Mouse (Mus musculus) layer of hippocampus, adult 9-10 months (tissue): ENCODE measurements at regions not wholly inside any gene's neighbourhood (a gene's known extent, or its start where the extent isn't known, plus 50 kb on each side); places are given as distances from the start of the nearest gene placed in this dataset.

Experiments used
- DNase-seq: peaks from one replicate; pipeline ENCODE4 v3.0.0; 2022; ENCODE audit warnings: low spot score

- no peak for DNase-seq
Observed at GRCm38 (mm10) chr13:43852888-43853287, 68.3 kb downstream of the Cd83 start.

- DNase-seq = no peak
Observed at GRCm38 (mm10) chr13:43854973-43855372, 70.4 kb downstream of the Cd83 start.

DNA sequence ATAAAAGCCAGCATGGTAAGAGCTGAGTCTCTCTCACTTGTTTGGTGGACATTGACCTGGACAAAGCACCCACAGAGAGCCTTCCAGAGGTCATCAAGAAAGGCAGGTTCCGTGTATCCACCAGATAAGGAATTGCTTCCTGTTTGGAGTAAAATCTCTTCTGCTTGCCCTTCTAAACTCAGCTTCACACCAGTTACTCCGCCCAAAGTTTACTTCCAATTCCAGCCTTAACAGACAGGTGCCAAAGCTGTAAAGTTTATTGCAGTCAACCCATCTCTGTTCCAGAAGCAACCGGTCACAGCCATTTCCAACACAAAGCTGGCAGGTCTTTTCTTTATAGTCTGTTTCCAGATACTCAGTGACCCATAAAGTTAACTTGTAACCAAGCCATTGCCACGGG lies 76.4 kb downstream of the Cd83 start:
- no peak for DNase-seq

DNA sequence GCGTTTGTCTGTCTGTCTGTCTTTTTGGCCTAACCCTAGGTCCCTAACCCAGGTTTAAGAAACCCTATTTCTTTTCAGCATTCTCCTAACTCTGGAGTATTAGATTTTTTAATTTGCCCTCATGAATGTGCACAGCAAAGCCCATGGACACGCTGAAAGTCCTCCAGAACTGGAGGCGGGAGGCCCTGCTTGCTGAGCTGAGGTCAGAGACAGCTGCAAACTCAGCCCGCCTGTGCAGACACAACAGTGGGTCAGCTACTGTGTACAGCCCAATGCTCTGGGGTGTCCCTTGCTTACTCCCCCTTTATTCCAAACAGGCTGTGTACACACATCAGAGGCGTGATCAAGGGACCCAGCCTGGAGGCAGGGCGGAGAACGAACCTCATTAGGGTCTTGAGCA lies 76.8 kb downstream of the Cd83 start:
- no peak for DNase-seq

GRCm38 (mm10) chr13:43862056-43862455 lies 77.5 kb downstream of the Cd83 start:
- DNase-seq = no peak

DNA sequence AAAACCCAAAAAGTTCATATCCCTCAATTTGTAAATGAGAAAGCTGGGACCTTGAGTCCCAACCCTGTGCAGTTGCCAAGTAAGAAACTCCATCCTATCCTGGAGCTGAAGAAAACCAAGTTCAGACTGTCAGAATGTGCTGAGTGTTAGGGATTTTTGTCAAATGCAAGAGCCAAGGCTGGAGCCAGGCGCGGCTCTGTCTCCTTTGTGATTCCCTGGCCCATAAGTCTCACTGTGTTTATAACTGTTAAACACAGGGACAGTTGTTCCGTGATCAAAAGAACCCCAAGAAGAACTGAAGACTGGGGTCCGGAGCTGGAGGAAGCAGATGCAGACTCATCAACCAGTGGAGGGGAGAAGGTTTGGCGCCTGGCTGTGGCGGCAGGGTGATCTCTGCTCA lies 78.0 kb downstream of the Cd83 start:
- DNase-seq = no peak

- no peak for DNase-seq
Observed at GRCm38 (mm10) chr13:43863581-43864100, 79.1 kb downstream of the Cd83 start.

DNA sequence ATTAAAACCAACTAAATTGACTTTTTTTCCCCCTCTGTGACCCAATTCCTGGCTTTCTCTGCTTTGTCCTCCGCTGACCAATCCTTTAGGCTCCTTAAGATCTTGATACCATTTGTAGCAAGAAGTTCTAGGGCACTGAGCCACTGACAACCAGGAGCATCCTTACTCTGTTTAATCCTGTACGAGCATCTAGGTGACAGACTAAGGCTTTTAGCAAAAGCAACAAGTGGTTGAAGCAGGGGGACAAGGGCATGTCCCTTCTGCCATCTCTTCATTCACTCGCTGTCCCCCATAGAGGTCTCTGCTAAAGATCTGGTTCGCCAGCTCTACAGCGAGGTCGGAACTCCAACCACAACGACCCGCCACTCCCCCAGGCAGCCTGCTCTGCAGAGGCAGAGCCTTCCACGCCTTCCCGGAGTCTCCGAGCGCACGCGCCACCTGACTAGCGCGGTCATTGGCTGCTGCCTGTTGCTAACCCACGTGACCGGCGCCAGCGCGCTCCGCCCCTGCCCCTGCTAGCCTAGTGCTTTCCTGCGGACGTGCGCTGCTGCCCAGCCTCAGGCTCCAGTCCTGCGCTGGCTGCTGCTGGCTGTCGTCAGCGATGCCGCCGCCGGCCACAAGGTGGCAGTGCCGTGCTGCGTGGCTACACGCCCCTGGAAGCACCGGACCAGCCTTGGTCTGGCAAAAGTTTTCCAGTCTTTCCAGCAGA lies 79.7 kb downstream of the Cd83 start:
- peak; percentile 89 for DNase-seq

- DNase-seq = no peak
Observed at GRCm38 (mm10) chr13:43865036-43865435, 80.5 kb downstream of the Cd83 start.

DNA sequence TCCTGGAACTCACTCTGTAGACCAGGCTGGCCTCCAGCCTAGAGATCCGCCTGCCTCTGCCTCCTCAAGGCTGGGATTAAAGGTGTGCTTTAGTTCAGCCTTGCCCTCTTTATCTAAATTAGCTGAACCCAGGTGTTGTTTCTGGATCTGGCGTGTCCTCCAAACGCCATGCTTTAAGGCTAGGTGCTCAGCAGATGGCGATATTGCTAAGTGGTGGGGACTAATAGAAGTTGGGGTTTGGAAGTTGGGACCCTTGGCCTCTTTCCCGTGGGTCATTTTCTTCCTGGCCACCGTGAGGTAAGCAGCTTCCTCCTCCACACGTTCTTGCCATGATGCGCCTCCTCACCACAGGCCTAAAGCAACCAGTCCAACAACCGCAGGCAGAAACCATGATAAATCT lies 91.3 kb downstream of the Cd83 start:
- no peak for DNase-seq

GRCm38 (mm10) chr13:43887284-43887683 lies 102.7 kb downstream of the Cd83 start:
- no peak for DNase-seq

- DNase-seq = no peak
Observed at GRCm38 (mm10) chr13:43891928-43892327, 107.4 kb downstream of the Cd83 start.

- no peak for DNase-seq
Observed at GRCm38 (mm10) chr13:43895990-43896389, 111.4 kb downstream of the Cd83 start.

GRCm38 (mm10) chr13:43897046-43897445 lies 112.5 kb downstream of the Cd83 start:
- no peak for DNase-seq

DNA sequence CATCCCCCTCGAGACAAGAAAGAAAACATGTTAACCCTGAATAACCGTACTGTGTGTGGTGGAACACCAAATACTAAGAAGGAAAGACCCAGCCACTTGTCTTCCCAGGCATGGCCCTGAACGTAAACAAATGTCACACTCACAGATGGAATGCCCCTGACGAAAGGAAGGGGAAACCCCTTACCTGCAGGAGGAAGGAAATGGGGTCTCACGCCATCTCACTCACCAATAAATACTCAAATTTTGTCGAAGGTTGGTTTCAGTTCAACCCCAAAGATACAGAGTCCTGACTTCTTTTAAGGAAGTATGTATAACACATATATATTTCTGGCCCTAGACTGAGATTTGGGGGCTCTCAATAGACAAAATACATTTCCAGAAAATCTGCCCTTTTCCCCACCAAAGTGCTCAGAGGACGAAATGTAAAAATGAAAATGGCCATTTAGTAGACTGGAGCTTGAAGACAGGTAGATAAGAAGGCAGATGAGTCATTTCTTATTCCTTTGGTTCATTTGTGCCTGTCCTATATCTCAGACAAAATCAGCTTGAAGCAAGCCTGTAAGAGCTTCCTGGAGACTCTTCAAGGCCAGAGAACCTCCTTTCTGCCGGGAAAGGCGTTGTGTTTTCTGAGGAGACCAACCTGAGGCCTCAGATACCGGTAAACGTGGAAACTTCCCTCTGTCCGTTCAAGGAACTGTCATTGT lies 114.1 kb downstream of the Cd83 start:
- DNase-seq = no peak

DNA sequence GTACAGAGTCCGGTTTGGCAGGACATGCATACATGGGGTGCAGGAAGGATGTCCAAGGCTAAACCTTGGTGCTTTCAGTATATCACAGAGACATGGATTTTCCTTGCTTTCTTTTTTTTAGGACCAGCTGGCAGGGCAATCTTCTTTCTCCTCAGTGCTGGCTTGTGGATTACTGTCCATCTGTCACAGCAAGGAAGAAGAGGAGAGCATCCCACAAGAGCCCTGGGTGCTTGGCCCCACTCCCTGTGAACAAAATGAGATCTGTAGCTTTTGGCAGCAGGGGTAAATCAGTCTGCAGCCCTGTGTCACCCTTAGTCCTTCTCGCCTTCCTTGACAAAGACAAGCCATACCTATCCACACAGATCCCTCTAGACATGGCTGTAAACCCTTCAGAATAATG lies 115.5 kb downstream of the Cd83 start:
- no peak for DNase-seq

GRCm38 (mm10) chr13:43900758-43901157 lies 116.2 kb downstream of the Cd83 start:
- no peak for DNase-seq

DNA sequence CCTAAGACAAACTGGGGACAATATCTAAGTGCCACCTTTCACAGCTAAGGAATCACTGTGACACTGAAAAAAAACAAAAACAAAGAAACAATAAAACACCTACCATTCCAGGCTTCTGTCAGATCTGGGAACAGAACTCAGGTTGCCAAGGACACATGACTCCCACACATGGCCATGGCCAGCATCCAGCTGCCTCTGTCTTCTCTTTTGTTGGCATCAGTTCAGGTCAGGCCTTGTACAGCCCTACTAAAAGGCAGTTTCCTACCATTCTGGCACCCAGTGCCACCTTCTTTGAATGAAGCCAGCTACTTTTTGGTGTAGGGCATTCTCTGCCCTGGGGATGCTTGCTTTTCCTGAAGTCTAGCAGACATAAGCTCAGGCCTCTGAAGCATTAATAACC lies 118.8 kb downstream of the Cd83 start:
- peak; percentile 21 for DNase-seq

GRCm38 (mm10) chr13:43904291-43904690 lies 119.7 kb downstream of the Cd83 start:
- DNase-seq = no peak

- DNase-seq = no peak
Observed at GRCm38 (mm10) chr13:43906241-43906640, 121.7 kb downstream of the Cd83 start.

- no peak for DNase-seq
Observed at GRCm38 (mm10) chr13:43907425-43907824, 122.8 kb downstream of the Cd83 start.

- DNase-seq = no peak
Observed at GRCm38 (mm10) chr13:43908041-43908644, 123.6 kb downstream of the Cd83 start.

GRCm38 (mm10) chr13:43909933-43910332 lies 125.4 kb downstream of the Cd83 start:
- no peak for DNase-seq
